Mouse (Mus musculus): ENCODE results near the gene Slc12a9.

DNA sequence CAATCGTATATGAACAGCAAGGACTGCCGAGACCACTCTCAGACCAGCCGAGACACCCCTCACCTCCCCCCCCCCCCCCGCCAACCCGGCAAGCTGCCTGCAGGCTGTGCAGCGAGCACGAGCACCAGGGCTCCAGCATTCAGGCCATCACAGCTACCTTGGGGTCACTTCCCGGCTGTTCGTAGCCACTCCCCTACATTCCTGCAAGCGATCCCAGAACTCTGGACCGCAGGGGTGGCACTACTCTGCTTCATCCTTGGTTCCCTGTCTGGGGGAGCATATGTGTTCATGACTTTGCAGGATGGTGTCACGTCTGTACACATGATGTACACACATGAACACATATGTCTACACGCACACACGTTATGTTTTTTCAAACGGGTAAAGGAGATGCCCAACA lies 44.2 kb upstream of the Slc12a9 start:
- TF ChIP-seq GATA1 (IDR thresholded peaks at IDR 0.05; ENCODE audit: borderline replicate concordance, low read length) (no peak), FLI1 (IDR thresholded peaks at IDR 0.05; ENCODE audit: low read length) (no peak)
